Mouse (Mus musculus): ENCODE measurements at regions not wholly inside any gene's neighbourhood (a gene's known extent, or its start where the extent isn't known, plus 50 kb on each side); places are given as distances from the start of the nearest gene placed in this dataset.

GRCm38 (mm10) chr2:9791970-9792369 is 89.1 kb upstream of the 4930412O13Rik start:
- no peaks in the 10 kb centered on the region for H3K9me3 ChIP-seq
- H3K9ac ChIP-seq = no peak overlapping the region
- no peak overlapping the region for H3K27ac ChIP-seq (replicated peaks)
- 0 out of 2 replicates have a peak, but pooled peaks cover 3% of the 10 kb centered on the region for H3K4me1 ChIP-seq (replicated peaks)
- no peaks in the 10 kb centered on the region for H3K27me3 ChIP-seq
- ATAC-seq (ENCODE audit: low FRiP score, low read depth) = no peak
- no peaks in the 10 kb centered on the region for H3K36me3 ChIP-seq
- 95% methylated on average over 1 of the region's 1 CpGs for WGBS
- H3K4me2 ChIP-seq = no peak overlapping the region
- H3K4me3 ChIP-seq = no peak overlapping the region

GRCm38 (mm10) chr2:9792381-9792780 is 88.7 kb upstream of the 4930412O13Rik start:
- Histone ChIP-seq H3K4me2 (no peak overlapping the region), H3K4me3 (no peak overlapping the region), H3K9me3 (no peaks in the 10 kb centered on the region), H3K27ac (replicated peaks) (no peak overlapping the region), H3K36me3 (no peaks in the 10 kb centered on the region), H3K4me1 (replicated peaks) (0 out of 2 replicates have a peak, but pooled peaks cover 3% of the 10 kb centered on the region), H3K9ac (no peak overlapping the region), H3K27me3 (no peaks in the 10 kb centered on the region)
- ATAC-seq (ENCODE audit: low FRiP score, low read depth) = no peak
- 95% methylated on average over 1 of the region's 1 CpGs for WGBS

- H3K4me2 ChIP-seq = no peak overlapping the region
- ATAC-seq (ENCODE audit: low FRiP score, low read depth) = no peak
- WGBS = 67% methylated on average over 4 of the region's 4 CpGs
Measured at GRCm38 (mm10) chr2:9795401-9795800, 85.7 kb upstream of the 4930412O13Rik start.

GRCm38 (mm10) chr2:9801484-9801883 is 79.6 kb upstream of the 4930412O13Rik start:
- no peaks in the 10 kb centered on the region for H3K36me3 ChIP-seq
- H3K4me2 ChIP-seq = no peak overlapping the region
- no peak overlapping the region for H3K27ac ChIP-seq (replicated peaks)
- no peak for ATAC-seq (ENCODE audit: low FRiP score, low read depth)
- no peaks in the 10 kb centered on the region for H3K27me3 ChIP-seq
- no peaks in the 10 kb centered on the region for H3K4me1 ChIP-seq (replicated peaks)
- no peak overlapping the region for H3K4me3 ChIP-seq
- H3K9ac ChIP-seq = no peak overlapping the region
- H3K9me3 ChIP-seq = no peaks in the 10 kb centered on the region
- 84% methylated on average over 8 of the region's 8 CpGs for WGBS

More at GRCm38 (mm10) chr2:9795401-9795800, 85.7 kb upstream of the 4930412O13Rik start:
- no peak overlapping the region for H3K4me3 ChIP-seq
- H3K9ac ChIP-seq = no peak overlapping the region
- no peaks in the 10 kb centered on the region for H3K27me3 ChIP-seq
- no peak overlapping the region for H3K27ac ChIP-seq (replicated peaks)
- no peaks in the 10 kb centered on the region for H3K9me3 ChIP-seq
- H3K4me1 ChIP-seq (replicated peaks) = 0 out of 2 replicates have a peak, but pooled peaks cover 3% of the 10 kb centered on the region
- no peaks in the 10 kb centered on the region for H3K36me3 ChIP-seq

- Histone ChIP-seq H3K27ac (replicated peaks) (no peak overlapping the region), H3K4me2 (no peak overlapping the region), H3K4me3 (no peak overlapping the region), H3K9me3 (no peaks in the 10 kb centered on the region), H3K4me1 (replicated peaks) (no peaks in the 10 kb centered on the region), H3K36me3 (no peaks in the 10 kb centered on the region), H3K27me3 (no peaks in the 10 kb centered on the region), H3K9ac (no peak overlapping the region)
- ATAC-seq (ENCODE audit: low FRiP score, low read depth) = no peak
- WGBS = 77% methylated on average over 3 of the region's 3 CpGs
Measured at GRCm38 (mm10) chr2:9804306-9804705, 76.7 kb upstream of the 4930412O13Rik start.

GRCm38 (mm10) chr2:9805590-9805989 is 75.5 kb upstream of the 4930412O13Rik start:
- H3K4me1 ChIP-seq (replicated peaks) = no peaks in the 10 kb centered on the region
- H3K36me3 ChIP-seq = no peaks in the 10 kb centered on the region
- H3K4me2 ChIP-seq = no peak overlapping the region
- no peak for ATAC-seq (ENCODE audit: low FRiP score, low read depth)
- H3K27me3 ChIP-seq = no peaks in the 10 kb centered on the region
- H3K27ac ChIP-seq (replicated peaks) = no peak overlapping the region
- H3K9me3 ChIP-seq = no peaks in the 10 kb centered on the region
- H3K9ac ChIP-seq = no peak overlapping the region
- 85% methylated on average over 6 of the region's 6 CpGs for WGBS
- H3K4me3 ChIP-seq = no peak overlapping the region

Data from hindbrain, embryonic 15.5 days (tissue).